Mouse (Mus musculus): Measurements from ENCODE around the gene Nfib.

- TF ChIP-seq POLR2A (IDR thresholded peaks at IDR 0.05; ENCODE audit: control insufficient read depth, extremely low read depth, insufficient read depth, low read length, poor library complexity) (no peak), CTCF (IDR thresholded peaks at IDR 0.05; ENCODE audit: borderline replicate concordance, control insufficient read depth, extremely low read depth, insufficient read depth, low read length, poor library complexity) (no peak)
Observed at GRCm38 (mm10) chr4:82360081-82360511, 345.5 kb downstream of the Nfib start.

All from thymus, adult 2 months (tissue).